Mouse (Mus musculus) limb, embryonic 13.5 days (tissue): Measurements from ENCODE around the gene Gns. TPM values are rescaled to one million over a fixed set of nuclear protein-coding genes. Genes with fewer than 3 reads are reported as not detected.

ENCODE experiments used
- ATAC-seq: fragments of 200-750 bp; cut with Nextera tagmentation; 2 replicates; pipeline ENCODE4 v1.8.0; 2017; ENCODE audit warnings: low read depth, moderate number of reproducible peaks, moderate TSS enrichment; ENCODE audit not compliant: low FRiP score
- H3K27ac ChIP-seq: fragments of 300-500 bp; sonication (generic); 2 replicates; pipeline ENCODE4 v1.5.1; 2015; ENCODE audit warnings: inconsistent platforms, mild to moderate bottlenecking, moderate library complexity
- H3K27me3 ChIP-seq: fragments of 300-500 bp; sonication (generic); 2 replicates; pipeline ENCODE4 v1.6.1; 2015; ENCODE audit warnings: mild to moderate bottlenecking, inconsistent platforms
- H3K36me3 ChIP-seq: fragments of 300-500 bp; sonication (generic); 2 replicates; pipeline ENCODE4 v1.6.1; 2015; ENCODE audit warnings: inconsistent platforms, mild to moderate bottlenecking, moderate library complexity
- H3K4me1 ChIP-seq: fragments of 300-500 bp; sonication (generic); 2 replicates; pipeline ENCODE4 v1.6.1; 2015; ENCODE audit warnings: inconsistent platforms
- H3K4me2 ChIP-seq: fragments of 300-500 bp; sonication (generic); replicated peaks from 2 replicates; pipeline ENCODE4 v1.6.1; 2015; ENCODE audit warnings: inconsistent platforms, mild to moderate bottlenecking, moderate library complexity
- H3K4me3 ChIP-seq: fragments of 300-500 bp; sonication (generic); 2 replicates; pipeline ENCODE4 v1.5.1; 2015; ENCODE audit warnings: moderate library complexity, mild to moderate bottlenecking, inconsistent platforms
- H3K9ac ChIP-seq: fragments of 300-500 bp; sonication (generic); 2 replicates; pipeline ENCODE4 v1.6.1; 2015; ENCODE audit warnings: mild to moderate bottlenecking, inconsistent platforms
- H3K9me3 ChIP-seq: fragments of 300-500 bp; sonication (generic); 2 replicates; pipeline ENCODE4 v1.6.1; 2016; ENCODE audit warnings: inconsistent platforms
- WGBS: fragments of 180-500 bp; shearing (Covaris S2); methylation state at CpG from one replicate; pipeline ENCODE4 v1.1.7; 2015; 5-methylcytosine and 5-hydroxymethylcytosine counted together
- polyA plus RNA-seq: library from polyadenylated mRNA; unstranded; fragments of >200 nt; fragmentation: Nextera tagmentation; extraction: Ambion mirVana; gene quantifications from 2 replicates; pipeline ENCODE4 v1.2.1, GENCODE M21; 2015

The Gns gene
- polyA plus RNA-seq, 1 experiment from 2014 or later: 45.8 TPM

DNA sequence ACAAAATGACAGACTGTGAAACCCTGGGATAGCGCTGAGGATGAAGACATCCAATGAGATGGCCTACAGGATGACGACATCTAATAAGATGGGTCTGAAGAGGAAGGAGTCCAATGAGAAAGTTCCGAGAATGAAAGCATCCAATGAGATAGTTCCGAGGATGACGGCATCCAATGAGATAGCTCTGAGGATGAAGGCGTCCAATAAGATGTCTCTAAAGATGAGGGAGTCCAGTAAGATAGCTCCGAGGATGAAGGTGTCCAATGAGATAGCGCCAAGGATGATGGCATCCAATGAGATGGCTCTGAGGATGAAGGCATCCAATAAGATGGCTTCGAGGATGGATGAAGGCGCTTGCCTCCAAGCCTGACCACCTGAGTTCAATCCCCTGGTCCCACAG is 22.6 kb upstream of the Gns start:
- no peak overlapping the region for H3K27ac ChIP-seq
- H3K27me3 ChIP-seq: no peaks in the 10 kb centered on the region; the same call in 1 of the 2 replicates
- no peak for ATAC-seq
- H3K9ac ChIP-seq: no peak overlapping the region
- 0 out of 2 replicates have a peak, but pooled peaks cover 2% of the 10 kb centered on the region for H3K9me3 ChIP-seq
- no peak overlapping the region for H3K4me2 ChIP-seq
- WGBS: 95% methylated on average over 10 of the region's 10 CpGs
- H3K4me3 ChIP-seq: no peak overlapping the region
- H3K36me3 ChIP-seq: no peaks in the 10 kb centered on the region
- H3K4me1 ChIP-seq: 0 out of 2 replicates have a peak, but pooled peaks cover 10% of the 10 kb centered on the region

DNA sequence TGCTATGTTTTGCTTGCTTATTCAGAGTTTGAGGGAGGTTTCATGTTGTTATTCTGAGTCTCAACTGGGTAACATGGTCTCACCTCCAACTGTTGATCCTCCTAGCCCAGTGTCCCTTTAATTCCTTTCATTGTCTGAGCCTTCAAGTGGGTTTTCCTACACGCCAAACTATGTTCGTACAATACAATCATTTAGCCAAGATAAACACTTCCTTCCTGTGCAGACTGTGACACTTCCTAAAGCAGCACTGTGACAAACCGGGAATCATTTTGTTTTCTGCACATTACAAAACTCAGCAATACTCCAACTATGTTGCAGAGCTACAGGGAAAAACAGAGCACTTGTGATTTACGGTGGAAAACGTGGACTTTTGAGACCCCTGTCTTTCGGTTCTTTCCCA is 21.0 kb upstream of the Gns start:
- Histone ChIP-seq H3K4me2 (no peak overlapping the region), H3K4me1 (0 out of 2 replicates have a peak, but pooled peaks cover 11% of the 10 kb centered on the region), H3K27me3 (peaks cover 9% of the 10 kb centered on the region), H3K9me3 (no peaks in the 10 kb centered on the region), H3K4me3 (no peak overlapping the region), H3K36me3 (no peaks in the 10 kb centered on the region), H3K9ac (no peak overlapping the region), H3K27ac (no peak overlapping the region)
- WGBS: 68% methylated on average over 6 of the region's 6 CpGs
- no peak for ATAC-seq

DNA sequence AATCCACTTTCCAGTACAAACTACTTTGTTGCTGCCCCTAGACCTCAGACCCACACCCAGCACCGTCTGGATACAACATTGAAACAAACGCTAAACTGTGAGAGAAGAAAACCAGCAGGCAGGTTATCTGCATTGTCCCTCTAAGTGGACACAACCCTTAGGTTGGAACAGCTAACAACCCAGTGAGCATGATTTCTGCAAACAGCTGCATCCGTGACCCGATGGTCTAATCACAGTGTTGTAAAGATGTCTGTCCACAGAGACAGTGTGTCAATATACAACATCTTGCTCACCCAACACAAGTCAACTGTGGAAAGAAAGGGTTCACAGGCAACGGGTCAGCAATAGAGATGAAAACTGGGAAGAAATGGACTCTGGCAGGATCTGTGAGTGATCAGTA is 15.6 kb upstream of the Gns start:
- Histone ChIP-seq H3K9ac (no peak overlapping the region), H3K9me3 (no peaks in the 10 kb centered on the region), H3K4me3 (no peak overlapping the region), H3K27me3 (peaks cover 50% of the 10 kb centered on the region), H3K4me1 (peaks cover 25% of the 10 kb centered on the region), H3K36me3 (no peaks in the 10 kb centered on the region), H3K27ac (no peak overlapping the region), H3K4me2 (no peak overlapping the region)
- no peak for ATAC-seq
- WGBS: 34% methylated on average over 5 of the region's 5 CpGs

DNA sequence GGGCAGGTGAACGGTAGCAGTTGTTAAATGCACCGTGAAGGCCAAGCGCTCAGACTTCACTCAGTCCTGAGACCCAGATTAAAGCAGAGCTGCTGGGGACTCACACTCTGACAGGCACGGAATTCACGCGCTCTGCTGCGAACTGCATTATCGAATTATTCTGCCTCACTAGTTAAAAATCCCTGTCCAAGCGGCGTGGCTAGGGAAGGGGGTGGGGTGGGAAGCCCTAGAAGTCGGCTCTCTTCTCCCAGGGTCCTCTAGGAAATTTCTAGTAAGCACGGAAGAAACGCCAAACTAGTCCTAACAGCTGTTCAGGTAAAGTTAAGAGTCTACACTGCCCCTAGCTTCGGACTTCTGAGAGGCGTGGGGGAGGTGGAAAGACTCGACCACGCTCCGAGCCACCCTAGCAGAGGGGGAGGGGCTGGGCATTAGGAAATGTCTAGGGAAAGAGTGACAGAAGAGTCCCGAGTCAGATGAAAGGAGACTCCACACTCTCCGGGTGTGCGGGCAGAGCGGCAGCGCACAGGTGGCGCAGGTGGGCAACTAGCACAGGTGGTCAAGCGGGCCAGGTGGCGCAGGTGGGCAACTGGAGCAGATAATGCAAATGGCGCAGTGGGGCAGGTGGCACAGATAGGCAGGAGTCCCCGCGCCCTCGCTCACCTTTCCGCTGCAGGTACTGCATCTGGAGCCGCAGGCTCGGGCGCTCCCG is 14.4 kb upstream of the Gns start:
- WGBS: 1% methylated on average over 35 of the region's 35 CpGs
- ATAC-seq: peak; percentile 11; the same call in 1 of the 2 replicates

DNA sequence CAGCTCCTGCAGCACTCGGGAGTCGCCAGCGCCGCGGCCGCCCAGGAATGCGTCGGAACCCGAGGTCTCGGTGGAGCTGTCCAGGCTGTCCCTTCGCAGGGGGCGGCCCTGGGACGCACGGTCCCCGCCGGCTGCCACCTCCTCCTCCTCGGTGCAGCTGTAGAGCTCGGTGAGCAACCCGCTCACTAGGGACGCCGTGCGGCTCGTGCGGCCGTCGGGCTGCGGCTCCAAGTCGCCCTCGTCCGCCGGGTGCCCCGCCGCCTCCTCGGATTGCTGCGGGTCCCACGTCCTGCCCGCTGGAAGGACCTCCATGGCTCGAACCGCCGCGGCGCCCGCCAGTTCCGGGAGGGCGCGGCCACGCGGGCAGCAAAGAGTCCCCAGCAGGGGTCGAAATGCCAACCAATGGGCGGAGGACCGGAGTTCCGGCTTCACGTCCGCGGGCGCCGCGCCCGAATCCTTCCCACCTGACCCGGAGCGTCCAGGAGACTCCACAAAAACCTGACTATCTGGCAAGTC is 13.8 kb upstream of the Gns start, which contains the start of gene Tbc1d30:
Tbc1d30 (minus strand) TSS at position 213 of the 516 bp plus-strand sequence.
- Histone ChIP-seq H3K4me3 (peak within 1 kb of the TSS; percentile 53), H3K36me3 (no peaks in the 10 kb centered on the region), H3K4me2 (peak within 1 kb of the TSS; percentile 86), H3K4me1 (peaks cover 25% of the 10 kb centered on the region), H3K9me3 (no peaks in the 10 kb centered on the region), H3K27me3 (peaks cover 50% of the 10 kb centered on the region), H3K9ac (peak within 1 kb of the TSS; percentile 59), H3K27ac (no peak within 1 kb of the TSS)
- ATAC-seq: peak; percentile 51
- whole genome bisulfite sequencing: under 1% methylated on average over 39 of the region's 61 CpGs

More for the DNA sequence above, 14.4 kb upstream of the Gns start:
- peak overlapping the region; percentile 86 for H3K4me2 ChIP-seq
- H3K4me3 ChIP-seq: peak overlapping the region; percentile 53
- H3K9me3 ChIP-seq: no peaks in the 10 kb centered on the region
- H3K27me3 ChIP-seq: peaks cover 50% of the 10 kb centered on the region
- no peak overlapping the region for H3K27ac ChIP-seq
- peak overlapping the region; percentile 59 for H3K9ac ChIP-seq
- no peaks in the 10 kb centered on the region for H3K36me3 ChIP-seq
- peaks cover 25% of the 10 kb centered on the region for H3K4me1 ChIP-seq

DNA sequence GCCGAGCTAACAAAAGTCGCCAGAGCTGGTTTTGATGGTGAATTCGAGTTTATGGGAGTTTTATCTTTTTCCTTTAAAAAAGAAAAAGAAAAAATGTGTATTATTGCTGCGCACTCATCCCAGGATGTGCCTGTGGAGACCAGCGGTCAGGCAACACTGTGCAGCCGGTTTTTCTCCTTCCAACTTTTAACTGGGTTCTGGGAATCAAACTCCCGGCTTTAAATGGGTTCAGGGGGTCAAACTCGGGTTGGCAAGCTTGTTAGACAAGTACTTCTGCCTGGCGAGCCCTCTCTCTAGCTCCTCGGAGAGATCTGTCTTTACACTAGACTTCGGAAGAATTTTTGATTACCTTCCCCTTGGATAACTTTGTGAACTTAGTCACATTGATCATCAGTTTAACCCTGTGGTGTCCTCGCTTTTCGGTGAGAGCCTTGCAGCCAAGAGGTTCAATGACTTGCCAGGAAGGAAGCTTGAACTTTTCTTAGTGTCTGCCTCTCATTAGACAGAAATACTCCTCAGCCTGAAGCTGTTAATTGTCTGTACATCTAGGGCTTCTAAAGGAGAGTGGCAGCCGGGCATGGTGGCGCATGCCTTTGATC is 13.1 kb upstream of the Gns start:
- H3K36me3 ChIP-seq: no peaks in the 10 kb centered on the region
- no peak overlapping the region for H3K27ac ChIP-seq
- no peaks in the 10 kb centered on the region for H3K9me3 ChIP-seq
- H3K4me3 ChIP-seq: peak overlapping the region; percentile 53
- H3K27me3 ChIP-seq: peaks cover 50% of the 10 kb centered on the region
- H3K4me2 ChIP-seq: peak overlapping the region; percentile 86
- no peak overlapping the region for H3K9ac ChIP-seq
- ATAC-seq: no peak
- H3K4me1 ChIP-seq: peaks cover 24% of the 10 kb centered on the region
- 29% methylated on average over 15 of the region's 15 CpGs for WGBS

DNA sequence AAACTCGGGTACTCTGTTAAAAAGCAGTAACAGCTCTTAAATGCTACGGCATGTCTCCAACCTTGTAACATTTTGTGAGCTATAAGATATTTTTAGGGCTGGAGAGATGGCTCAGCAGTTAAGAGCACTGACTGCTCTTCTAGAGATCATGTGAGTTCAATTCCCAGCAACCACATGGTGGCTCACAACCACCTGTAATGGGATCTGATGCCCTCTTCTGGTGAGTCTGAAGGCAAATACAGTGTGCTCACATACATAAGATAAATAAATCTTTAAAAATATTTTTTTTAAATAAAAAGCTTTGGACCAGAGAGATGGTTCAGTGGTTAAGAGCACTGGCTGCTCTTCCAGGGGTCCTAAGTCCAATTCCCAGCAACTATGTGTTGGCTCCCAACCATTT is 4.5 kb upstream of the Gns start:
- Histone ChIP-seq H3K9me3 (no peaks in the 10 kb centered on the region), H3K27ac (no peak overlapping the region), H3K9ac (no peak overlapping the region), H3K4me1 (peaks cover 4% of the 10 kb centered on the region), H3K4me2 (no peak overlapping the region), H3K4me3 (no peak overlapping the region), H3K36me3 (no peaks in the 10 kb centered on the region), H3K27me3 (no peaks in the 10 kb centered on the region)
- no peak for ATAC-seq
- 79% methylated on average over 2 of the region's 2 CpGs for WGBS

DNA sequence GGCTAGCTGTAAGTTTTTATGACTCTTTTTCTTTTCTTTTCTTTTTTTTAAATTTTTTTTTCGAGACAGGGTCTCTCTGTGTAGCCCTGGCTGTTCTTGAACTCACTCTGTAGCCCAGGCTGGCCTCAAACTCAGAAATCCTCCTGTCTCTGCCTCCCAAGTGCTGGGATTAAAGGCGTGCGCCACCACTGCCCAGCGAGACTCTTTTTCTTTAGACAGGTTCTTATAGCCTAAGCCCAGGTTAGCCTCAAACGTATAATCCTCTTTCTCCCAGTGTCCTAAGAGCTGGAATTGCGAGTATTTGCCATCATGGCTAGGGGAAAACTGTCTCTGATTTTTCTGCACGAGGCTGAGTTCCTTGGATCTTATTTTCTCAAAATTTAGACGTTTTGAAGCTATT is 1.7 kb upstream of the Gns start:
- no peak for ATAC-seq
- peaks cover 25% of the 10 kb centered on the region for H3K4me1 ChIP-seq
- no peak overlapping the region for H3K4me2 ChIP-seq
- H3K36me3 ChIP-seq: peaks cover 5% of the 10 kb centered on the region; the same call in 1 of the 2 replicates
- H3K9ac ChIP-seq: no peak overlapping the region
- no peaks in the 10 kb centered on the region for H3K27me3 ChIP-seq
- 80% methylated on average over 8 of the region's 8 CpGs for WGBS
- no peaks in the 10 kb centered on the region for H3K9me3 ChIP-seq
- H3K27ac ChIP-seq: no peak overlapping the region
- no peak overlapping the region for H3K4me3 ChIP-seq

DNA sequence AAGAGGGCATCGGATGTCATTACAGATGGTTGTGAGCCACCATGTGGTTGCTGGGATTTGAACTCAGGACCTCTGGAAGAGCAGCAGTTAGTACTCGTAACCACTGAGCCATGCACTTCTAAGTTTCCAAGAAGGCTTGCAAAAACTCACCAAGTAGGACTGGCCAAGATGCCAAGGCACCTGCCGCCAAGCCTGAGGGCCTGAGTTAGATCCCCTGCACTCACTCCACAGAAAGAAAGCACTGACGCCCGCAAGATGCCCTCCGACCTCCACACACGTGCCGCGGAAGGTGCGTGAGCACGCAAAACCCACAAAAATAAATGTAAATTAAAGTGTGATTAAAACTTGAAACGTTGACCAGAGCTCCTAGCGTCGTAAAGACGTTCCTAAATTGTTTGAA is 584 bp upstream of the Gns start:
- H3K4me3 ChIP-seq: peak overlapping the region; percentile 96
- H3K9me3 ChIP-seq: no peaks in the 10 kb centered on the region
- ATAC-seq: 0 out of 2 replicates have a peak, but pooled peaks have one; percentile 2
- H3K9ac ChIP-seq: peak overlapping the region; percentile 87
- H3K4me1 ChIP-seq: peaks cover 25% of the 10 kb centered on the region
- no peak overlapping the region for H3K27ac ChIP-seq
- peaks cover 13% of the 10 kb centered on the region; the same call in 1 of the 2 replicates for H3K36me3 ChIP-seq
- H3K27me3 ChIP-seq: no peaks in the 10 kb centered on the region
- H3K4me2 ChIP-seq: peak overlapping the region; percentile 92
- 23% methylated on average over 15 of the region's 15 CpGs for WGBS

DNA sequence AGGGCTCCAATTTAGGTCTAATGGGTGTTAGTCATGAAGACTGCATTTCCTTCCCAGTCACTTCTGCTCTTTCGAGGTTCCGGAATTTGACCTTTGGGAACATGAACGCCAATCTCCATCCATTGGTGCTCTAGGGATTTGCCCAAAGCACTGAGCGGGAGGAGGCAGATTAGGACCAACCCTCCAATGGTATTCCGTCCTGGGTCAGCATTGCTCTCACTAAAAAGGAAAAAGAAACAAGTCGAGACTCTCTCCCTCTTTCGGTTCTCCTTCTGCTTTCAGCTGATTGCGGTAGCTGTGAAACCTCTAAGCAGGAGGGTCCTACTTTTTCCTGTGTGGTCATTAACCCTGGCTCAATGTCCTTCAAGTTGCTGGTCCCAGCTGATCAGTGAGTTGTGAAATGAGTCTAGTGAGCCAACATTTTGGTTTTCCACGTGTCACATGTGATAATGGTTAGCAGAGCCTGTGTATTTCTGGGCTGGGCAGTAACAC is 937 bp downstream of the Gns start:
- H3K9ac ChIP-seq: peak overlapping the region; percentile 87
- WGBS: 15% methylated on average over 9 of the region's 9 CpGs

DNA sequence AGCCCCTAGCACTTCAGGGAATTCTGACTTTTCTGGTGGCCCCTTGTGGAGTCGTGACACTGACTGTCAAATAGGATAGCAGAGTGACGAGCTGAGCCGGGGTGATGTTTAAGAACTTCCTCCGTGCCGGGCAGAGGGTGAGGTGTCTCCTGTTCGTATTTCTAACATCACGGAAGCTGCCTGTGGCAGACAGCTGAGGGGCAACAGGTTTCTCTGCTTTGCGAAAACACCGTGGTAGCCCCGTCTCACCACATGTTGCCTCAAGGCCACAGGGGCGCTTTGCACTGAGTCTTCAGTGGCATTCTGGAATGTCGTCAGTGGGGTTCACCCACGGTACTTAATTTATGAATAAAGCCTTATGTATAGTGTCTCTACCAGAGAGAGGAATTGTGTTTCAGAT is 2.4 kb downstream of the Gns start:
- ATAC-seq: no peak
- Histone ChIP-seq H3K36me3 (peaks cover 40% of the 10 kb centered on the region), H3K27me3 (no peaks in the 10 kb centered on the region), H3K4me3 (no peak overlapping the region), H3K9me3 (no peaks in the 10 kb centered on the region), H3K9ac (no peak overlapping the region), H3K27ac (no peak overlapping the region), H3K4me1 (peaks cover 25% of the 10 kb centered on the region), H3K4me2 (0 out of 2 replicates have a peak overlapping the region, but pooled peaks have one; percentile 92)
- 81% methylated on average over 13 of the region's 13 CpGs for WGBS

More for the DNA sequence above, 937 bp downstream of the Gns start:
- Histone ChIP-seq H3K9me3 (no peaks in the 10 kb centered on the region), H3K27me3 (no peaks in the 10 kb centered on the region), H3K27ac (no peak overlapping the region), H3K4me1 (peaks cover 25% of the 10 kb centered on the region), H3K4me3 (peak overlapping the region; percentile 96), H3K4me2 (peak overlapping the region; percentile 92), H3K36me3 (peaks cover 28% of the 10 kb centered on the region)
- no peak for ATAC-seq

DNA sequence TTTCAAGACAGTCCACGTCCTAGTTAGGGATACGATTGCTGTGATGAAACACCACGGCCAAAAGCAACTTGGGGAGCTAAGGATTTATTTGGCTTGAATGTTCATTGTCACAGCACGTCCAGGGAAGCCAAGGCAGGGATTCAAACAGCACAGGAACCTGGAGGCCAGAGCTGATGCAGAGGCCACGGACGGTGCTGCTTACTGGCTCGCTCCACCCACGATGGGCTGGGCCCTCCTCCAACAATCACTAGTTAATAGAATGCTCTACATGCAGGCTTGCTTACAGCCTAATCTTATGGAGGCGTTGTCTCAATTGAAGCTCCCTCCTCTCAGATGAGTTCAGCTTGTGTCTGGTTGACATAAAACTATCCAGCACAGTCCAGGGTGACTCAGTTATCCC is 2.9 kb downstream of the Gns start:
- 86% methylated on average over 9 of the region's 9 CpGs for WGBS
- ATAC-seq: no peak
- H3K4me3 ChIP-seq: no peak overlapping the region

More for the DNA sequence above, 2.9 kb downstream of the Gns start:
- H3K36me3 ChIP-seq: peaks cover 40% of the 10 kb centered on the region
- no peak overlapping the region for H3K9ac ChIP-seq
- H3K27ac ChIP-seq: no peak overlapping the region
- H3K9me3 ChIP-seq: no peaks in the 10 kb centered on the region
- H3K4me1 ChIP-seq: peaks cover 25% of the 10 kb centered on the region
- H3K4me2 ChIP-seq: no peak overlapping the region
- no peaks in the 10 kb centered on the region for H3K27me3 ChIP-seq
